Mouse (Mus musculus): ENCODE results near the gene Smad3.

Smad3 gene

GRCm38 (mm10) chr9:63772452-63772851, 14.7 kb upstream of the Smad3 start:
- DNase-seq (ENCODE audit: low read depth, low spot score) = no peak

- DNase-seq (ENCODE audit: low read depth, low spot score) = no peak
Measured at GRCm38 (mm10) chr9:63771676-63772075, 13.9 kb upstream of the Smad3 start.

- no peak for DNase-seq (ENCODE audit: low read depth, low spot score)
Measured at GRCm38 (mm10) chr9:63761367-63762094, 3.7 kb upstream of the Smad3 start.

- no peak for DNase-seq (ENCODE audit: low read depth, low spot score)
Measured at GRCm38 (mm10) chr9:63760783-63761182, 3.0 kb upstream of the Smad3 start.

GRCm38 (mm10) chr9:63759973-63760722, 2.4 kb upstream of the Smad3 start:
- no peak for DNase-seq (ENCODE audit: low read depth, low spot score)

GRCm38 (mm10) chr9:63758641-63759391, 1.0 kb upstream of the Smad3 start:
- DNase-seq (ENCODE audit: low read depth, low spot score) = no peak

GRCm38 (mm10) chr9:63757462-63757772, 377 bp downstream of the Smad3 start:
- DNase-seq (ENCODE audit: low read depth, low spot score) = no peak

- DNase-seq (ENCODE audit: low read depth, low spot score) = no peak
Measured at GRCm38 (mm10) chr9:63756581-63757461, 973 bp downstream of the Smad3 start.

- DNase-seq (ENCODE audit: low read depth, low spot score) = no peak
Measured at GRCm38 (mm10) chr9:63755671-63756543, 1.9 kb downstream of the Smad3 start.

- no peak for DNase-seq (ENCODE audit: low read depth, low spot score)
Measured at GRCm38 (mm10) chr9:63754556-63755510, 3.0 kb downstream of the Smad3 start.

- no peak for DNase-seq (ENCODE audit: low read depth, low spot score)
Measured at GRCm38 (mm10) chr9:63754039-63754438, 3.8 kb downstream of the Smad3 start.

GRCm38 (mm10) chr9:63753359-63753758, 4.4 kb downstream of the Smad3 start:
- no peak for DNase-seq (ENCODE audit: low read depth, low spot score)

GRCm38 (mm10) chr9:63752576-63752975, 5.2 kb downstream of the Smad3 start:
- no peak for DNase-seq (ENCODE audit: low read depth, low spot score)

- no peak for DNase-seq (ENCODE audit: low read depth, low spot score)
Measured at GRCm38 (mm10) chr9:63751325-63751724, 6.5 kb downstream of the Smad3 start.

- no peak for DNase-seq (ENCODE audit: low read depth, low spot score)
Measured at GRCm38 (mm10) chr9:63750360-63750974, 7.3 kb downstream of the Smad3 start.

- DNase-seq (ENCODE audit: low read depth, low spot score) = no peak
Measured at GRCm38 (mm10) chr9:63749296-63749915, 8.4 kb downstream of the Smad3 start.

GRCm38 (mm10) chr9:63747645-63748295, 10.0 kb downstream of the Smad3 start:
- no peak for DNase-seq (ENCODE audit: low read depth, low spot score)

- DNase-seq (ENCODE audit: low read depth, low spot score) = no peak
Measured at GRCm38 (mm10) chr9:63746980-63747379, 10.8 kb downstream of the Smad3 start.

Measured in retina, adult 2 months (tissue).